Mouse (Mus musculus): ENCODE data around the gene C530008M17Rik. TPM values are rescaled to one million over a fixed set of nuclear protein-coding genes. Genes with fewer than 3 reads are reported as not detected.

The C530008M17Rik gene
- total and polyA plus RNA-seq, 3 experiments: 0.04 to 0.44 TPM; not detected in 1

GRCm38 (mm10) chr5:76635592-76635991, 20.7 kb upstream of the C530008M17Rik start:
- Histone ChIP-seq H3K79me2 (replicated peaks; ENCODE audit: control insufficient read depth, extremely low read depth, insufficient read depth, poor library complexity, severe bottlenecking) (no peaks in the 10 kb centered on the region), H3K4me3 (replicated peaks in 1 of 3; ENCODE audit: low read depth in 2 of 3, low read length in 2 of 3, poor library complexity in 1 of 3) (no peak overlapping the region), H3K4me2 (ENCODE audit: insufficient read depth, low read depth, poor library complexity, severe bottlenecking) (no peak overlapping the region), H3K9me3 (replicated peaks; ENCODE audit: low read length) (no peaks in the 10 kb centered on the region), H3K9ac (ENCODE audit: insufficient read depth, low read depth) (no peak overlapping the region), H3K4me1 (ENCODE audit: control insufficient read depth in 1 of 2, insufficient read depth in 2 of 2) (no peaks in the 10 kb centered on the region), H3K27ac (ENCODE audit: insufficient read depth, low read depth) (no peak overlapping the region), H3K27me3 (replicated peaks) (no peaks in the 10 kb centered on the region), H3K36me3 (replicated peaks in 1 of 2; ENCODE audit: control insufficient read depth in 1 of 2, insufficient read depth in 1 of 2, low read length in 1 of 2) (peaks cover 61 to 84% of the 10 kb centered on the region in 2 experiments)
- DNase-seq (ENCODE audit: extremely low read depth): no peak
- in situ Hi-C loops (cut with MboI; ENCODE audit: low pct_ligation_motif_present, low pct_unique_long_range_greater_than_20kb, low sequenced_read_pairs) (no loop called here), dilution Hi-C loops (cut with MboI; ENCODE audit: extremely low pct_ligation_motif_present, extremely low pct_unique_long_range_greater_than_20kb, low sequenced_read_pairs) (no loop called here)
- TF ChIP-seq POLR2AphosphoS2 (IDR thresholded peaks at IDR 0.05; ENCODE audit: low read depth, low read length): no peak
- TF ChIP-seq CHD2 (IDR thresholded peaks at IDR 0.05; ENCODE audit: low read length): no peak
- no peak for TF ChIP-seq MYC (IDR thresholded peaks at IDR 0.05; ENCODE audit: low read depth, low read length)
- TF ChIP-seq CTCF (conservative IDR thresholded peaks at IDR 0.05 in 1 of 2, IDR thresholded peaks at IDR 0.05 in 1 of 2; ENCODE audit: low read depth in 2 of 2, low read length in 2 of 2): no peak
- TF ChIP-seq MAX (IDR thresholded peaks at IDR 0.05; ENCODE audit: low read length): no peak
- TF ChIP-seq NRF1 (IDR thresholded peaks at IDR 0.05; ENCODE audit: low read depth, low read length): no peak

DNA sequence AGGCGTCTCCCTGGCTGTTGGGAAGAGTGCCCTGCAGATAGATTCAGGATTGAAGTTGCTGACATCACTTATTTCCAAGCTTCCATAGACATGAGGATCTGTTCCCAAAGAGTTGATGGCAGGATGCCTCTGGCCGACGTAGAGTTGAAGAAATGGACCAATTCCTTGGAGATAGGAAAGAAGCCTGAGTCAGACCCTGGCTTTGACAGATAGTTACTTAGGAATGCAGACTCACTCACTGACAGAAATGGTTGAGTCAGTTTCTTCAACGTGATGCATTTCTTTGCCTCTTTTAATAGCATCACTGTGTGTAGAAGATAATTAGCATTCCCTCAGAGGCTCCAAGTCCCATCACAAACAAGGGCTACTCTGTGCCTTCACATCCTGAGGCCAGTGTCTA, 14.2 kb upstream of the C530008M17Rik start:
- no peaks in the 10 kb centered on the region for H3K4me1 ChIP-seq (ENCODE audit: control insufficient read depth in 1 of 2, insufficient read depth in 2 of 2)
- H3K9me3 ChIP-seq (replicated peaks; ENCODE audit: low read length): no peaks in the 10 kb centered on the region
- peaks cover 57 to 74% of the 10 kb centered on the region in 2 experiments for H3K36me3 ChIP-seq (replicated peaks in 1 of 2; ENCODE audit: control insufficient read depth in 1 of 2, insufficient read depth in 1 of 2, low read length in 1 of 2)
- no peak overlapping the region for H3K4me3 ChIP-seq (replicated peaks in 1 of 3; ENCODE audit: low read depth in 2 of 3, low read length in 2 of 3, poor library complexity in 1 of 3)
- no peak overlapping the region for H3K4me2 ChIP-seq (ENCODE audit: insufficient read depth, low read depth, poor library complexity, severe bottlenecking)
- in situ Hi-C loops (cut with MboI; ENCODE audit: low pct_ligation_motif_present, low pct_unique_long_range_greater_than_20kb, low sequenced_read_pairs) (no loop called here), dilution Hi-C loops (cut with MboI; ENCODE audit: extremely low pct_ligation_motif_present, extremely low pct_unique_long_range_greater_than_20kb, low sequenced_read_pairs) (no loop called here)
- TF ChIP-seq GABPA (IDR thresholded peaks at IDR 0.05; ENCODE audit: insufficient replicate concordance, low read depth, low read length): no peak
- TF ChIP-seq ZC3H11A (IDR thresholded peaks at IDR 0.05; ENCODE audit: low read depth, low read length): no peak
- TF ChIP-seq MXI1 (IDR thresholded peaks at IDR 0.05; ENCODE audit: low read depth, low read length): no peak
- no peak for TF ChIP-seq MAZ (IDR thresholded peaks at IDR 0.05; ENCODE audit: low read depth, low read length)
- no peak for TF ChIP-seq ELF1 (IDR thresholded peaks at IDR 0.05; ENCODE audit: low read depth, low read length)
- no peak for TF ChIP-seq MAX (IDR thresholded peaks at IDR 0.05; ENCODE audit: low read length)
- no peak for TF ChIP-seq E2F4 (IDR thresholded peaks at IDR 0.05; ENCODE audit: insufficient replicate concordance, low read depth, low read length)
- TF ChIP-seq NELFE (IDR thresholded peaks at IDR 0.05; ENCODE audit: low read depth, low read length): no peak
- TF ChIP-seq MYC (IDR thresholded peaks at IDR 0.05; ENCODE audit: low read depth, low read length): no peak
- no peak for TF ChIP-seq POLR2A (IDR thresholded peaks at IDR 0.05; ENCODE audit: low read depth, low read length)
- TF ChIP-seq USF2 (conservative IDR thresholded peaks at IDR 0.05; ENCODE audit: low read depth, low read length): no peak
- no peak overlapping the region for H3K27ac ChIP-seq (ENCODE audit: insufficient read depth, low read depth)
- no peak for DNase-seq (ENCODE audit: extremely low read depth)
- H3K27me3 ChIP-seq (replicated peaks): no peaks in the 10 kb centered on the region
- no peaks in the 10 kb centered on the region for H3K79me2 ChIP-seq (replicated peaks; ENCODE audit: control insufficient read depth, extremely low read depth, insufficient read depth, poor library complexity, severe bottlenecking)
- H3K9ac ChIP-seq (ENCODE audit: insufficient read depth, low read depth): no peak overlapping the region

DNA sequence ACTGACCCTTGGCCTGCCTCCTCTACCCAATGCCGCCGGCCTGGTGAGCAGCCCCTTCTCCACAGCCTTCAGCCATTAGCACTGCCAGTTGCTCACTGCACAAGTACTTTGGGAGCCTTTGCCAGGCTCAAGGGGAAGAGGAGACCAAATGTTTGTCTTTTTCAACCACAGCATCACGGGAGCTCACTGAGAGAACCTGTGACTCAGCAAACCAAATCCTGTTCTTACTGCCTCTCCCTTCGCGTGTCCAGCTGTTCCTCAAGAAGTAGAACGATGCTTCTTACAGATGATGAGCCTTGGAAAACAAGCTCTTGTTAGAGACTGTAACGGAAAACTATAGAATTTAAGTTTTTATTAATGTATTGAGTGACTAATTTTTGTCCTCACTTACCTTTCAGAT, 12.1 kb upstream of the C530008M17Rik start:
- Histone ChIP-seq H3K4me2 (ENCODE audit: insufficient read depth, low read depth, poor library complexity, severe bottlenecking) (no peak overlapping the region), H3K27me3 (replicated peaks) (no peaks in the 10 kb centered on the region), H3K9ac (ENCODE audit: insufficient read depth, low read depth) (no peak overlapping the region), H3K36me3 (replicated peaks in 1 of 2; ENCODE audit: control insufficient read depth in 1 of 2, insufficient read depth in 1 of 2, low read length in 1 of 2) (peaks cover 42 to 65% of the 10 kb centered on the region in 2 experiments), H3K79me2 (replicated peaks; ENCODE audit: control insufficient read depth, extremely low read depth, insufficient read depth, poor library complexity, severe bottlenecking) (no peaks in the 10 kb centered on the region), H3K27ac (ENCODE audit: insufficient read depth, low read depth) (no peak overlapping the region), H3K4me1 (ENCODE audit: control insufficient read depth in 1 of 2, insufficient read depth in 2 of 2) (no peaks in the 10 kb centered on the region), H3K9me3 (replicated peaks; ENCODE audit: low read length) (no peaks in the 10 kb centered on the region), H3K4me3 (replicated peaks in 1 of 3; ENCODE audit: low read depth in 2 of 3, low read length in 2 of 3, poor library complexity in 1 of 3) (no peak overlapping the region)
- TF ChIP-seq CHD2 (IDR thresholded peaks at IDR 0.05; ENCODE audit: low read length) (no peak), USF1 (IDR thresholded peaks at IDR 0.05; ENCODE audit: low read depth, low read length) (no peak), HCFC1 (IDR thresholded peaks at IDR 0.05; ENCODE audit: low read depth, low read length) (no peak), GABPA (IDR thresholded peaks at IDR 0.05; ENCODE audit: insufficient replicate concordance, low read depth, low read length) (no peak), MAFK (IDR thresholded peaks at IDR 0.05; ENCODE audit: insufficient replicate concordance, low read length) (no peak), ETS1 (conservative IDR thresholded peaks at IDR 0.05; ENCODE audit: low read depth, low read length) (no peak), ZNF384 (IDR thresholded peaks at IDR 0.05; ENCODE audit: low read depth, low read length) (no peak)
- DNase-seq (ENCODE audit: extremely low read depth): no peak
- in situ Hi-C loops (cut with MboI; ENCODE audit: low pct_ligation_motif_present, low pct_unique_long_range_greater_than_20kb, low sequenced_read_pairs) (no loop called here), dilution Hi-C loops (cut with MboI; ENCODE audit: extremely low pct_ligation_motif_present, extremely low pct_unique_long_range_greater_than_20kb, low sequenced_read_pairs) (no loop called here)

Measured in CH12.LX (cell line).